Mouse (Mus musculus): ENCODE results near the gene Slc35f4. TPM values are rescaled to one million over a fixed set of nuclear protein-coding genes. Genes with fewer than 3 reads are reported as not detected.

The Slc35f4 gene
- polyA plus RNA-seq, 1 experiment from 2014 or later: 0.18 TPM

DNA sequence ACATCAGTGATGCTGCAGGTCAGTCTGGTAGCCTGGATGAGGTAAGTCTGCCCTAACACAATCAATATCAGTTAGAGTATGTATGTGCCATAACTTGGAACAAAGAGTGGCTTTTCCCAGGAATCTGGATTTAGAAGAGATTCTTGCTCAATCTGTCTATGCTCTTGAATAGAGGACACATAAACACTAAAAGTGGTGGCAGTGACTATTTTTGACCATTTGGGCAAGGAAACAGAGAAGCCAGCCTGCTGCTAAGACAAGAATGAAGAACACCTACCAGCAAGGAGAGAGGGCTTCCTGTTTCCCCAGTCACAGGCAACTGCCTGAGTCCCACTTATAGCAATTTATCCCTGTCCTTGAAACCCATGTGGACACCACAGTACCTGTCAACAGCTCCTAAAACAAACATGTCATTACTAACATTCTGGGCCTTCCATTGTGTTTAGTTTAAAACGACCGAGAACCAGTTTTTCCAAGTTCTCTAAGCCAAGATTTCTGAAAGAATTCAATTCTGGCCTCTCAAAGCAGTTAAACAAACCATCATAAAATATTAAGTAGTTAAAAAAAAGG is 10.7 kb downstream of the Slc35f4 start:
- DNase-seq (ENCODE audit: low spot score) (no peak), ATAC-seq (ENCODE audit: low FRiP score, low TSS enrichment) (no peak)
- H3K4me2 ChIP-seq (replicated peaks; ENCODE audit: low read depth): no peak overlapping the region
- no peaks in the 10 kb centered on the region for H3K27me3 ChIP-seq (ENCODE audit: control insufficient read depth, insufficient read depth, low read length)
- TF ChIP-seq EP300 (optimal IDR thresholded peaks at IDR 0.05) (no peak), CTCF (IDR thresholded peaks at IDR 0.05; ENCODE audit: low read depth) (no peak)
- no peak overlapping the region for H3K9ac ChIP-seq (ENCODE audit: low read length)
- no peaks in the 10 kb centered on the region for H3K4me1 ChIP-seq (replicated peaks; ENCODE audit: control insufficient read depth, insufficient read depth)
- 19% methylated on average over 2 of the region's 2 CpGs for WGBS
- H3K4me3 ChIP-seq (ENCODE audit: low read depth, low read length): no peak overlapping the region
- no peaks in the 10 kb centered on the region for H3K36me3 ChIP-seq (ENCODE audit: control insufficient read depth, insufficient read depth, low read length)
- no peaks in the 10 kb centered on the region for H3K9me3 ChIP-seq (ENCODE audit: control insufficient read depth, low read length)
- H3K27ac ChIP-seq (replicated peaks): no peak overlapping the region

DNA sequence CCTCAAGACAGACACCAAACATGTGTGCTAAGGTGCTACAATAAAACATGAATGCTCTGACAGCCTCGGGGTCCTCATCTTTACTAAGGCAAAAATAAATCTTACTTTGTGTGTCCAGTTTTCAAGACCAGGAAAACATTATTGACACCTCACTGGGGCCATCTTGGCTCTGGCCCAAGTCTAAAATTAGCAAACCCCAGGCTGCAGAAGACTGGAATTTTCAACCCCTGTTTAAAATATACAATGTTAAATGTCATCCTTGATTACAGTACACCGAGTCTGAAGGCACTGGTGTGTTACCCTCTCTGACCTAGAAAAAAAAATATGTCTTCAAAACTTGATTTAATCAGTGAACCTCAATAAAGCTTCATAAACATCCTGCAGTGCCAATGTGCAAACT is 11.7 kb downstream of the Slc35f4 start:
- TF ChIP-seq EP300 (optimal IDR thresholded peaks at IDR 0.05): no peak
- no peak for TF ChIP-seq CTCF (IDR thresholded peaks at IDR 0.05; ENCODE audit: low read depth)
- H3K27ac ChIP-seq (replicated peaks): no peak overlapping the region
- WGBS: 27% methylated on average over 2 of the region's 2 CpGs

DNA sequence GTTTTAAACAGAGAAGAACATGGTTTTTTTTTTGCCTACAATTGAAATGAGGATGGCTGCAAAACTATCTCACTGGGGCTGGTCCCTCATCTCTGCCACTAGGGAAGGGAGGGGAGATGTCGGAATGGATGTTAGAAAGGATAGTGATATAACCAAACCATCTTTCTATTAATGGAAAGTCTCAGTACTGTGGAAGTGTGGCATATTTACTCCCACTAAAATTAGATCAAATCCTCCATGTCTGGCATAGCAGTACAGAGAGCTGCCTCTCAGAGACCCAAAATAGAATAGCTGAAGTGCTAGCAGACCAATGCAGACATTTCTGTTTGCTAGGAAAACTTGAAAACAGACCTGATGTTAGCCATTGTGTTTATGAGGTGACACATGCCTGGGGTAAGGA is 30.7 kb downstream of the Slc35f4 start:
- Histone ChIP-seq H3K4me1 (replicated peaks; ENCODE audit: control insufficient read depth, insufficient read depth) (no peaks in the 10 kb centered on the region), H3K27me3 (ENCODE audit: control insufficient read depth, insufficient read depth, low read length) (no peaks in the 10 kb centered on the region), H3K4me2 (replicated peaks; ENCODE audit: low read depth) (no peak overlapping the region), H3K27ac (replicated peaks) (no peak overlapping the region), H3K9me3 (ENCODE audit: control insufficient read depth, low read length) (no peaks in the 10 kb centered on the region), H3K36me3 (ENCODE audit: control insufficient read depth, insufficient read depth, low read length) (no peaks in the 10 kb centered on the region), H3K4me3 (ENCODE audit: low read depth, low read length) (no peak overlapping the region), H3K9ac (ENCODE audit: low read length) (no peak overlapping the region)
- 79% methylated on average over 1 of the region's 1 CpGs for WGBS
- ATAC-seq (ENCODE audit: low FRiP score, low TSS enrichment) (no peak), DNase-seq (ENCODE audit: low spot score) (no peak)
- TF ChIP-seq CTCF (IDR thresholded peaks at IDR 0.05; ENCODE audit: low read depth): no peak
- TF ChIP-seq EP300 (optimal IDR thresholded peaks at IDR 0.05): no peak

More for the DNA sequence above, 11.7 kb downstream of the Slc35f4 start:
- H3K9me3 ChIP-seq (ENCODE audit: control insufficient read depth, low read length): no peaks in the 10 kb centered on the region
- no peak for DNase-seq (ENCODE audit: low spot score)
- no peaks in the 10 kb centered on the region for H3K27me3 ChIP-seq (ENCODE audit: control insufficient read depth, insufficient read depth, low read length)
- H3K36me3 ChIP-seq (ENCODE audit: control insufficient read depth, insufficient read depth, low read length): no peaks in the 10 kb centered on the region
- no peak for ATAC-seq (ENCODE audit: low FRiP score, low TSS enrichment)
- H3K9ac ChIP-seq (ENCODE audit: low read length): no peak overlapping the region
- H3K4me3 ChIP-seq (ENCODE audit: low read depth, low read length): no peak overlapping the region
- H3K4me1 ChIP-seq (replicated peaks; ENCODE audit: control insufficient read depth, insufficient read depth): no peaks in the 10 kb centered on the region
- H3K4me2 ChIP-seq (replicated peaks; ENCODE audit: low read depth): no peak overlapping the region

DNA sequence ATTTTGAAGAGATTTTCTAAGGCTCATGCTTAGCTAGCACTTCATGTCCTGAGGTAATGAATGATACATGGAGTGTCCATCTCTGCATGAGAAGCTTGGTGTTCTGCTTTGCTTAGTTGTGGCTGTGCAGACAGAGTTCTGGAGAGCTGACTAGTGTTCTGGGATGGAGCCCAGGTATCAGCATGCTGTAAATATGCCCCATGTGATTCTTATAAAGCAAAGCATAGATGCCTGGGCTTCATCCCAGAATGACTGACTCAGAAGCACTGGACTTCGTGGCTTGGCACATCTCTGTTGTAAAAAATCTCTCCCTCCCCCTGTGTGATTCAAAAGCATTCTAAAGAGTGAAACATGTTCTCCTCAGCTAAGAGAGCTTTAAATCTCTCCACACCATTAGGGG is 32.1 kb downstream of the Slc35f4 start:
- WGBS: 58% methylated on average over 1 of the region's 1 CpGs
- Histone ChIP-seq H3K9ac (ENCODE audit: low read length) (no peak overlapping the region), H3K27ac (replicated peaks) (no peak overlapping the region), H3K4me3 (ENCODE audit: low read depth, low read length) (no peak overlapping the region), H3K9me3 (ENCODE audit: control insufficient read depth, low read length) (no peaks in the 10 kb centered on the region), H3K4me1 (replicated peaks; ENCODE audit: control insufficient read depth, insufficient read depth) (no peaks in the 10 kb centered on the region), H3K36me3 (ENCODE audit: control insufficient read depth, insufficient read depth, low read length) (no peaks in the 10 kb centered on the region), H3K27me3 (ENCODE audit: control insufficient read depth, insufficient read depth, low read length) (no peaks in the 10 kb centered on the region), H3K4me2 (replicated peaks; ENCODE audit: low read depth) (no peak overlapping the region)
- TF ChIP-seq CTCF (IDR thresholded peaks at IDR 0.05; ENCODE audit: low read depth): no peak
- TF ChIP-seq EP300 (optimal IDR thresholded peaks at IDR 0.05): no peak
- ATAC-seq (ENCODE audit: low FRiP score, low TSS enrichment) (no peak), DNase-seq (ENCODE audit: low spot score) (no peak)

- no peaks in the 10 kb centered on the region for H3K4me1 ChIP-seq (replicated peaks; ENCODE audit: control insufficient read depth, insufficient read depth)
- ATAC-seq (ENCODE audit: low FRiP score, low TSS enrichment): no peak
- no peak for TF ChIP-seq EP300 (optimal IDR thresholded peaks at IDR 0.05)
- no peak for TF ChIP-seq CTCF (IDR thresholded peaks at IDR 0.05; ENCODE audit: low read depth)
- WGBS: 71% methylated on average over 3 of the region's 3 CpGs
- H3K4me3 ChIP-seq (ENCODE audit: low read depth, low read length): no peak overlapping the region
- no peaks in the 10 kb centered on the region for H3K36me3 ChIP-seq (ENCODE audit: control insufficient read depth, insufficient read depth, low read length)
- H3K27ac ChIP-seq (replicated peaks): no peak overlapping the region
- H3K4me2 ChIP-seq (replicated peaks; ENCODE audit: low read depth): no peak overlapping the region
- no peaks in the 10 kb centered on the region for H3K27me3 ChIP-seq (ENCODE audit: control insufficient read depth, insufficient read depth, low read length)
- DNase-seq (ENCODE audit: low spot score): no peak
- no peaks in the 10 kb centered on the region for H3K9me3 ChIP-seq (ENCODE audit: control insufficient read depth, low read length)
- H3K9ac ChIP-seq (ENCODE audit: low read length): no peak overlapping the region
Observed at GRCm38 (mm10) chr14:49492506-49492905, 33.3 kb downstream of the Slc35f4 start.

- Histone ChIP-seq H3K4me2 (replicated peaks; ENCODE audit: low read depth) (no peak overlapping the region), H3K9ac (ENCODE audit: low read length) (no peak overlapping the region), H3K4me3 (ENCODE audit: low read depth, low read length) (no peak overlapping the region), H3K27ac (replicated peaks) (no peak overlapping the region), H3K9me3 (ENCODE audit: control insufficient read depth, low read length) (no peaks in the 10 kb centered on the region), H3K36me3 (ENCODE audit: control insufficient read depth, insufficient read depth, low read length) (no peaks in the 10 kb centered on the region), H3K27me3 (ENCODE audit: control insufficient read depth, insufficient read depth, low read length) (no peaks in the 10 kb centered on the region), H3K4me1 (replicated peaks; ENCODE audit: control insufficient read depth, insufficient read depth) (no peaks in the 10 kb centered on the region)
- WGBS: 74% methylated on average over 2 of the region's 2 CpGs
- TF ChIP-seq CTCF (IDR thresholded peaks at IDR 0.05; ENCODE audit: low read depth): no peak
- no peak for TF ChIP-seq EP300 (optimal IDR thresholded peaks at IDR 0.05)
- DNase-seq (ENCODE audit: low spot score): no peak
- ATAC-seq (ENCODE audit: low FRiP score, low TSS enrichment): no peak
Observed at GRCm38 (mm10) chr14:49476602-49477001, 49.2 kb downstream of the Slc35f4 start.

Measured in stomach, postnatal 0 days (tissue).